Mouse (Mus musculus): ENCODE data around the gene Cryba1.

DNA sequence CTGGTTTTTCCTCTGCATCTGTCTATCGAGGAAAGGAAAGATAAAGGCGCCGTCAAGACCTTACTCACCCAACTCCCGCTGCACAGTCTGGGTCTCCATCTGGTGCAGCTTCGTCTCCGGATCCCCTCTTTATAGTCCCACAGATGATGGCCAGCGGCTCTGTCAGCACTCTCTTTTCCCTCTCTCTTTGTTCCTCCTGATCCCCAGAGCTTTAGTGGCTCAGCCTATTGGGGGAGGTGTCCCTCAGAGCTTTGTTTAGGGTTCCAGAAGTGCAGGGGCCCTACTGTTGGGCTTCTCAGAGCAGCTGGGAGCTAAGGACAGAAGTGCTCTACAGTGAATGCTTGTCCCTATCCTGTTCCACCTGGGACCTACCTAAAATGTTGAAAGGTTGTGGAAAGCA lies at the start of gene Cryba1:
- TF ChIP-seq CTCF (IDR thresholded peaks at IDR 0.05; ENCODE audit: borderline replicate concordance, insufficient read depth, low read length) = no peak
- no peak for TF ChIP-seq POLR2A (IDR thresholded peaks at IDR 0.05; ENCODE audit: low read depth, low read length)

Measured in embryonic fibroblast, embryonic 13.5 days (primary cell).